Mouse (Mus musculus) NIH3T3 (cell line): ENCODE data around the gene 4930544D05Rik.

Experiments used
- DNase-seq: peaks from one replicate; pipeline ENCODE4 v3.0.0-alpha.2; 2012; ENCODE audit warnings: low read depth

4930544D05Rik gene

DNA sequence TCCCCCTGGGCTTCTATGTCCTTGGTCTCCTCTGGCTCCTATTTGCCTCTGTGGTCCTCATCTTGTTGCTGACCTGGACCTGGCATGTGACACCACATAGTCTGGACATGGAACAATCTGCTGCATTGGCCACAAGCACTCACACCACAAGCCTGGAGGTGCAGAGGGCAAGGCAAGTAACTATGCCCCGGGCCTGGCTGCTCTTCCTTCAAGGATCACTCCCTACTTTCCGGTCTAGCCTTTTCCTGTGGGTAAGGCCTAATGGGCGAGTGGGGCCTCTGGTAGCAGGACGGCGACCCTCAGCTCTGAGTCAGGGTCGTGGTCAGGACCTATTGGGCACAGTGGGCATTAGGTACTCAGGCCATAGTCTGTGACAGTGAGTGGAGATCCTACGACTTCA, 25.6 kb downstream of the 4930544D05Rik start:
- no peak for DNase-seq

DNA sequence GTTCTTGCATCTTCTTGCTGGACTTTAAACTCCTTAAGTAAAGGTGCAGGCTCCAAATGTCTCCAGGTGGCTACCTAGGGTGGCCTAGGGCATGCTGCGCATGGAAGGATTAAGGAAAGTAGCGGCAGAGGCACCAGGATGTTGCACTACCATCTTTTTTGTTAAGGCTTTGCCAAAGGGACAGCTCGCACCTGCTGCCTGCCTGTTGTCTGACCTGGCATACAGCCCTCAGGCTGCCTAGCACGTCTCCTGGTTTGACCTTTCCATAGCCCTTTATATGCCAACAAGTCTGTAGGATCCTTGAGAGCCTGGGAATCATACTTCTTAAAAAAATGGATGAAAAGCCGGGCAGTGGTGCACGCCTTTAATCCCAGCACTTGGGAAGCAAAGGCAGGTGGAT, 27.4 kb downstream of the 4930544D05Rik start:
- DNase-seq = no peak

DNA sequence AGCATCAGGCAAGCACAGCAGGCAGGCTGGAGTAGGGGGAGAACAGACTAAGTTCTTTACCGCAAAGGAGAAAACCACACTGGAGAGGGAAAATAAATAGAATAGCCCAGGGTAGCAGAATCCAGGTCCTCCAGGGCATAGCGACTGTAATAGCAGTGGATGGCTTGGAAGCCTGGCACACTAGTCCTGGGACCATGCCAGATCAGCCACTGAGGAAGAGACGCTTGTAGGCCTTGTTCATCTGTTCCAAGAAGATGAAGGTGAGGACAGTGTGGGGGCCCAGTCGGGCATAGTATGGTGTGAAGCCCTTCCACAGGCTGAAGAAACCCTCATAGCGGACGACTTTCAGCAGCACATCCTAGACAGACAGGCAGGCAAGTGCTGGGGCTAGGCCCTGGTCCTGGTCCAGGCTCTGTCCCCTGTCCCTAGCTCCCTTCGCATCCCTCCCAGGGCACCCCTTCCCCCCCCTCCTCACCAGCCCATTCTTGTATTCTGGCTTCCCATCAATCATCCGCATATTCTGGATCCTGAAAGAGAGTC, 29.0 kb downstream of the 4930544D05Rik start:
- no peak for DNase-seq

DNA sequence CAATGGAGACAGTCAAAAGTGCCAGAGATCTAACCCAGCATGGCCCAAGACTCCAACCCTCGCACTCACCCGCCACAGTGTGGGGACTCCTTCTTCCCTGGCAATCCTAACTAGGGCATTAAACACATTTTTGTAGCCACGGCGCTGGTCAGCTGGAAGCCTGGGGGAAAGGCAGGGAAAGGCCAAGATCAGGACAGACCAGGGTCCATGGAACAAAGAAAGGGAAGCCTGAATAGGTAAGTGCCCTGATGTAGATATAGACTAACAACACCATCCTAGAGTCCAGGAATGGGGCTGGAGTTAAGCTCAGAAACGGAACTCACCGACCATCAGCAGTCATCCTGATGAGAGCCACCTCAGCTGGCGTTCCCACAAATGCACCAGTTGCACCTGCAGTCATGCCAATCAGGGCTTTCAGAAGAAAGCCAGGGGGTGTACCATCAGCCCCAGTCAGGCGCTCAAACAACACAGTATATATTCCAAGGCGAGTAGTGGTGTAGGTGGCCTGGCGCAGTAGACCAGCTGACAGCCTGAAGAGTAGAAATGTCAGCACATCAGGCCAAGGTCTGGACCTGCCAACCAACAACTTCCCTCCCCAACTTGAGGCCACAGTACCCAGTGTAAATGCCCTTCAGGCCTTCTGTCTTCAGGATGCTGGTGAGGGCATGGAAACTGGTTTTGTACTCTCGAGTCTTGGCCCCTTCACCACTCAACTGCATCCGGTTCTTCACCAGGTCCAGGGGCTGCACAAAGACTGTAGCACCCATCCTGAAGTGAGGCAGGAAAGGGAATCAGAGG, 30.0 kb downstream of the 4930544D05Rik start:
- no peak for DNase-seq

DNA sequence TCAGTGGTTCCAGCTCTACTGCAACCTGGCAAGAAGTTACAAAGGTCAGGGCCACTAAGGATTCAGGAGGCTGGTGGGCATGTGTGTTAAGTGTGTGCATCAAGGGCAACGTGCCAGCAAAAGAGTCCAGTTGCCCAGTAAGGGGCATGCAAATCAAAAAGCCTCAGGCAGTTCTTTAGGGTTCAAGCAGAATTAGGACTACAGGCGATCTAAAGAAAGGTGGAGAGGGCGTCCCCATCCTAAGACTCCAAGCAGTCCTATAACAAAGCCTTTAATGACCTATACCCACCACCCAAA, 30.6 kb downstream of the 4930544D05Rik start:
- peak; percentile 52 for DNase-seq

DNA sequence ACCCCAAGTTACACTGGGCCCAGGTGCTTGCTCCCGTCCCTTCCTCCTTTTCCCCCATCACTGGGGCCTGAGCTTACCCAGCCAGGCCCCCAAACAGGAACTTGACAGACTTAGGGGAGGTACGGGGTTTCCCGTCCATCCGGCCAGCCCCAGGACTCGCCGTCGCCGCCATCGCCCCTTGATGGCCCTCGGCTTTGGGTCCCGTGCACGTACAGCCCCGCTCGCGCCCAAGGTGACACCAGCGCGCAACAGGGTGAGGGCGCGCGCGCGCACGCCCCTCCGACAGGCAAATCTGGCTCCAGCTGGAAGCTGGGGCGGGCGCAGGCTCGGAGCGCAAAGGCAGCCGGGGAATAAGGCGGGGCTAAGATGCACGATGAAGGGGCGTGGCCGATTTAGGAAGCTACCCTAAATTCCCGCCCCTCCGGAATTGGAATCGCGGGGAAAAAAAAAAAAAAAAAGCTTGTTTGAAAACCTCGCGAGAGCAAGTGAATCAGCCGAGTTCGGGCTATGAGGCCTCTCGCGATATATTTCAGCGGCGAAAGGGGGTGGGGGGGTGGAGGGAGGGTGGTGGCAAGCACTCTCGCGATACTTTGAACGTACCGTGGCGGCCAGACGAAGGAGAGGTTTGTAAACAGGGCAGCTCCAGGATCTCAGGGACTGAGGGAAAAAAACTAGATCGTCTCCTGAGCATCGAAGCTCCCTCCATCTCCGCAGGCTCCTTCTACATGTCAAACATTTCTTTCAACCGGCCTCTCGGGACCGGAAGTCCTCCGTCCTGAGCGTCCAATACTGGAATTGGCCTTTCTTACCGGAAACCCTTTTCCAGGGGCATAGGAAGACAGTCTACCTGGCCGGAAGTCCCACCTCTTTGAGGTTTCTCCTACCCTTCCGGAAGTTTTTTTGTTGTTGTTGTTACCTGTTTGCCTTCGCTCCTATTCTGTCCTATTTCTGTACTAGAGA, 31.3 kb downstream of the 4930544D05Rik start, which contains the start of the genes Rnf167 and Slc25a11:
Rnf167 (plus strand) TSS at position 545 of the 960 bp plus-strand sequence.
Slc25a11 (minus strand) TSS at position 789 of the 960 bp plus-strand sequence.
- peak; percentile 99 for DNase-seq

DNA sequence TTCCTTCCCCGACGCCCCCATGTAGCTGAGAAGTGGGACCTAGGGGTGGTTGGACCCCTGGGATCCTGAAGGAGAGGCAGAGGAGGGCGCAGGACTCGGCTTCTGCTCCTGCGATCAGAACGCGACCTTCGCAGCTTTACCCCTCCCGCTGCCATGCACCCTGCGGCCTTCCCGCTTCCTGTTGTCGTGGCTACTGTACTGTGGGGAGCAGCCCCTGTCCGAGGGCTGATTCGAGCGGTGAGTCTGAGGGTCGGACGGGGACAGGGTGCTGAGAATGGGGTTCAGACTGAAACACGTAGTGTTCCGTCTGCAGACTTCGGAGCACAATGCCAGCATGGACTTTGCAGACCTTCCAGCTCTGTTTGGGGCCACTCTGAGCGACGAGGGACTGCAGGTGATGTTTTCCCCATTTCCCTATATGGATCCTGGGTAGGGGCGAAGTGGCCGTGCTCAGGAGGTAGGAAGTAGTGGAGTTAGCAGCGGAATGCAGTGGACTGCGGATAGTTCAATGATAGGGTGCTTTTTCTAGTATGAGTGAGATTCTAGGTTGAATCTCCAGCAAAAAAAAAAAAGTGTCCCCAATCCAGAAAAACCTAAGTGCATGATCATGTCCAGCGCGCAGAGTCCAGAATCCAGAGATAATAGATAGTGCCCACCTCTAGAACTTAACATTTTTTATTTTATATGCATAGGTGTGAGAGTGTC, 32.2 kb downstream of the 4930544D05Rik start:
- DNase-seq = peak; percentile 52

- DNase-seq = no peak
Measured at GRCm38 (mm10) chr11:70648512-70648911, 32.9 kb downstream of the 4930544D05Rik start.

GRCm38 (mm10) chr11:70649185-70649734, 33.6 kb downstream of the 4930544D05Rik start:
- no peak for DNase-seq

GRCm38 (mm10) chr11:70650322-70651175, 34.9 kb downstream of the 4930544D05Rik start:
- DNase-seq = no peak

GRCm38 (mm10) chr11:70651391-70651790, 35.7 kb downstream of the 4930544D05Rik start:
- peak; percentile 85 for DNase-seq

- peak; percentile 55 for DNase-seq
Measured at GRCm38 (mm10) chr11:70652029-70652883, 36.6 kb downstream of the 4930544D05Rik start.

DNA sequence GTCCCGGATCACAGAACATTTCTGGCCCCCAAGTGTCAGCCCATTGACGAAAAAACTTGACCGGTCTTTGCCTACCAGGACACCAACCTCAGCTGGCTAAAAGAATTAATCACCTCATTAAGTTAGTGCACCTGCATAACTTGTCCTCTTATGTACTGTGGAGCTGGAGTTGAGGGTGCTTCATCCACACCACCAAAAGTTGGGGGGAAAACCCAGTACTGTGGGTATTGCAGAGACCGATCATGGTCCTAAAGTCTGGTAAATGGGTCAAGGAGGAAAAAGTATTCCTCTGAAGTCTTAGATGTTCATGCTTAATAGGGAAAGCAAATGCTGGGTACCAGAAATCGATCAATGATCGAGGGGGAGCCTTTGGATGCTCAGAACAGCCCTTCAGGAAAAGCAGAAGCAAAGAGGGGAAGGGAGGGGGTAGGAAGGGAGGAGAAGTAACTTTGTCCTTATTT, 37.3 kb downstream of the 4930544D05Rik start:
- DNase-seq = no peak

- DNase-seq = peak; percentile 78
Measured at GRCm38 (mm10) chr11:70653345-70654197, 37.9 kb downstream of the 4930544D05Rik start.

- DNase-seq = peak; percentile 93
Measured at GRCm38 (mm10) chr11:70654198-70654922, 38.7 kb downstream of the 4930544D05Rik start, which contains the start of gene Pfn1. Gene Pfn1, minus strand, starts transcription at chr11:70654644.

GRCm38 (mm10) chr11:70654923-70655570, 39.4 kb downstream of the 4930544D05Rik start:
- DNase-seq = peak; percentile 93
